ENCODE assay signal across 9 mouse cellular contexts in the genomic region with DNA sequence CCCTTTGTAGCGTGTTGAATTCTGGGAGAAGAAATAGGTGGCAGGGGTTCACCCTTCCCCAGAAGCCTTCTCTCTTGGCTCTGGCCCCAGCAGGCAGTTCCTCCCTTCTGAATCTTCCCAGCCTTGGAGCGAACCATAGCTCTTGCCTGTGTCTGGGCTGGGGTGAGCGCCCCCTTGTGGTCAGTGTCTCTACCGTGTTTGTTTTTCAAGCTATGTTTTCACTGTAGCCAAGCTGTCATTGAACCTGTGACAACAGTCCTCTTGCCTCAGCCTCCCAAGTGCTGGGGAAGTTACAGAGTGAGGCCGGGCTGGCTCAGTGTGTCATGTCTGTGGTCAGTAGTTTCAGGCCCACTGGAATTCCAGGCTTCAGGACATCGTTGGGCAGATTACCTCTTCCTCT. TPM values are rescaled to one million over a fixed set of nuclear protein-coding genes. Genes with fewer than 3 reads are reported as not detected.
DNase-seq lines count a peak whose midpoint lies in the region; ATAC-seq and TF ChIP-seq lines count a peak whose summit lies in the region.
"Had no signal": no experiment of that assay in that cellular context is flagged by ENCODE, and none has a peak within 500 bp of the region (broad histone marks: within the 10 kb centered on the region; RNA-seq: fewer than 3 reads in every experiment).

No protein-coding gene starts in this region.

- peaks cover 83% of the 10 kb centered on the region for H3K27me3 ChIP-seq in liver, embryonic 12.5 days (replicated peaks)
- H3K27me3 ChIP-seq in forebrain, embryonic 16.5 days (replicated peaks; ENCODE audit: control insufficient read depth, insufficient read depth, low read length) = peaks cover 11% of the 10 kb centered on the region; the same call in 1 of the 2 replicates
- peaks cover 19% of the 10 kb centered on the region for H3K27me3 ChIP-seq in intestine, embryonic 15.5 days (replicated peaks)
- peaks cover 10% of the 10 kb centered on the region for H3K27me3 ChIP-seq in limb, embryonic 14.5 days (ENCODE audit: control insufficient read depth, insufficient read depth, low read length)

- H3K36me3 ChIP-seq in liver, embryonic 12.5 days = no peaks in the 10 kb centered on the region
- H3K36me3 ChIP-seq in forebrain, embryonic 16.5 days (ENCODE audit: control insufficient read depth, insufficient read depth) = no peaks in the 10 kb centered on the region
- no peaks in the 10 kb centered on the region for H3K36me3 ChIP-seq in intestine, embryonic 15.5 days
- no peaks in the 10 kb centered on the region for H3K36me3 ChIP-seq in limb, embryonic 14.5 days (ENCODE audit: control insufficient read depth, insufficient read depth, low read length)
- H3K36me3 ChIP-seq: embryonic facial prominence, embryonic 15.5 days had no signal

- no peak for TF ChIP-seq POLR2A in limb, embryonic 14.5 days (IDR thresholded peaks at IDR 0.05; ENCODE audit: borderline replicate concordance, extremely low read depth, insufficient read depth, insufficient read length)

- H3K4me2 ChIP-seq in liver, embryonic 12.5 days = no peak overlapping the region
- H3K4me2 ChIP-seq in forebrain, embryonic 16.5 days (ENCODE audit: low read length) = no peak overlapping the region
- no peak overlapping the region for H3K4me2 ChIP-seq in intestine, embryonic 15.5 days (replicated peaks)
- no peak overlapping the region for H3K4me2 ChIP-seq in limb, embryonic 14.5 days (replicated peaks; ENCODE audit: low read depth, low read length, severe bottlenecking)
- H3K4me2 ChIP-seq: embryonic facial prominence, embryonic 15.5 days had no signal

- H3K4me1 ChIP-seq in liver, embryonic 12.5 days = no peaks in the 10 kb centered on the region
- peaks cover 17% of the 10 kb centered on the region for H3K4me1 ChIP-seq in forebrain, embryonic 16.5 days (replicated peaks; ENCODE audit: control insufficient read depth, insufficient read depth, low read length)
- peaks cover 10% of the 10 kb centered on the region for H3K4me1 ChIP-seq in intestine, embryonic 15.5 days (replicated peaks)
- peaks cover 14% of the 10 kb centered on the region for H3K4me1 ChIP-seq in limb, embryonic 14.5 days (ENCODE audit: control insufficient read depth, insufficient read depth, low read length)

- WGBS in liver, embryonic 12.5 days (ENCODE audit: insufficient replicate concordance) = 13% methylated on average over 6 of the region's 6 CpGs
- 33% methylated on average over 6 of the region's 6 CpGs for WGBS in forebrain, embryonic 16.5 days
- 41% methylated on average over 6 of the region's 6 CpGs for WGBS in intestine, embryonic 15.5 days
- 37% methylated on average over 6 of the region's 6 CpGs for WGBS in limb, embryonic 14.5 days

- no peaks in the 10 kb centered on the region for H3K9me3 ChIP-seq in liver, embryonic 12.5 days (replicated peaks)
- no peaks in the 10 kb centered on the region for H3K9me3 ChIP-seq in forebrain, embryonic 16.5 days (ENCODE audit: control insufficient read depth, low read length)
- no peaks in the 10 kb centered on the region for H3K9me3 ChIP-seq in intestine, embryonic 15.5 days
- H3K9me3 ChIP-seq in limb, embryonic 14.5 days (ENCODE audit: control insufficient read depth, low read length) = no peaks in the 10 kb centered on the region
- H3K9me3 ChIP-seq: embryonic facial prominence, embryonic 15.5 days had no signal

- peak; percentile 77 for DNase-seq in liver
- peak; percentile 6 for DNase-seq in c-Kit-negative CD71-positive TER-119-positive erythroid progenitor cells, embryonic 14.5 days (ENCODE audit: low read depth, low spot score)
- DNase-seq in limb, embryonic 14.5 days (ENCODE audit: low spot score) = peak; percentile 57
- peak; percentile 62 for DNase-seq in ovary, postnatal 10 days (ENCODE audit: low spot score)
- peak; percentile 90 for DNase-seq in thymus, postnatal 14 days

- no peak overlapping the region for H3K27ac ChIP-seq in liver, embryonic 12.5 days
- H3K27ac ChIP-seq in forebrain, embryonic 16.5 days (ENCODE audit: low read length) = no peak overlapping the region
- no peak overlapping the region for H3K27ac ChIP-seq in intestine, embryonic 15.5 days
- H3K27ac ChIP-seq in limb, embryonic 14.5 days (replicated peaks; ENCODE audit: low read depth, low read length) = no peak overlapping the region
- H3K27ac ChIP-seq: embryonic facial prominence, embryonic 15.5 days had no signal

- ATAC-seq in liver, embryonic 12.5 days = no peak
- 0 out of 2 replicates have a peak, but pooled peaks have one; percentile 31 for ATAC-seq in forebrain, embryonic 16.5 days
- 0 out of 2 replicates have a peak, but pooled peaks have one; percentile 15 for ATAC-seq in intestine, embryonic 15.5 days
- 0 out of 2 replicates have a peak, but pooled peaks have one; percentile 19 for ATAC-seq in limb, embryonic 14.5 days (ENCODE audit: low FRiP score, low read depth)

- no peak overlapping the region for H3K4me3 ChIP-seq in liver, embryonic 12.5 days
- no peak overlapping the region for H3K4me3 ChIP-seq in forebrain, embryonic 16.5 days (replicated peaks; ENCODE audit: low read length)
- no peak overlapping the region for H3K4me3 ChIP-seq in intestine, embryonic 15.5 days (replicated peaks)
- no peak overlapping the region for H3K4me3 ChIP-seq in limb, embryonic 14.5 days (replicated peaks; ENCODE audit: low read length)
- H3K4me3 ChIP-seq: embryonic facial prominence, embryonic 15.5 days had no signal

- no peak overlapping the region for H3K9ac ChIP-seq in liver, embryonic 12.5 days
- H3K9ac ChIP-seq in forebrain, embryonic 16.5 days (replicated peaks; ENCODE audit: low read depth, low read length) = no peak overlapping the region
- no peak overlapping the region for H3K9ac ChIP-seq in intestine, embryonic 15.5 days
- H3K9ac ChIP-seq in limb, embryonic 14.5 days (ENCODE audit: low read depth, low read length, severe bottlenecking) = no peak overlapping the region
- H3K9ac ChIP-seq: embryonic facial prominence, embryonic 15.5 days had no signal

RNA-seq across cellular contexts. Expression of gene Gm45623, which starts 4.9 kb away (rescaled TPM):
- polyA plus RNA-seq in liver, embryonic 12.5 days (2016; fragmentation: Nextera tagmentation; extraction: Ambion mirVana) = not detected in 2 replicates
- 0.99 and 1.1 TPM in 2 replicates for polyA plus RNA-seq in forebrain, embryonic 16.5 days (2015; fragmentation: Nextera tagmentation; extraction: Ambion mirVana)
- polyA plus RNA-seq in intestine, embryonic 15.5 days (2015; fragmentation: Nextera tagmentation; extraction: Ambion mirVana) = 0.50 and 1.00 TPM in 2 replicates
- 0.65 and 0.69 TPM in 2 replicates for polyA plus RNA-seq in limb, embryonic 14.5 days (2012; rRNA removed)
- 0.66 and 1.0 TPM in 2 replicates for polyA plus RNA-seq in limb, embryonic 14.5 days (2014; fragmentation: Nextera tagmentation; extraction: Ambion mirVana)

RNA-seq across cellular contexts. Expression of gene Smad5, which starts 55.7 kb away (rescaled TPM):
- polyA plus RNA-seq in liver, embryonic 12.5 days (2016; fragmentation: Nextera tagmentation; extraction: Ambion mirVana) = 7.3 TPM in 2 replicates
- 32.9 and 37.6 TPM in 2 replicates for polyA plus RNA-seq in forebrain, embryonic 16.5 days (2015; fragmentation: Nextera tagmentation; extraction: Ambion mirVana)
- polyA plus RNA-seq in intestine, embryonic 15.5 days (2015; fragmentation: Nextera tagmentation; extraction: Ambion mirVana) = 19.3 and 19.5 TPM in 2 replicates
- polyA plus RNA-seq in limb, embryonic 14.5 days (2012; rRNA removed) = 58.5 and 78.3 TPM in 2 replicates
- polyA plus RNA-seq in limb, embryonic 14.5 days (2014; fragmentation: Nextera tagmentation; extraction: Ambion mirVana) = 48.2 and 57.2 TPM in 2 replicates

Comparison
In these comparisons a context has a peak if more than half of its experiments do, and no peak if none do; other contexts are left out.
1. DNase-seq: peak in every context shown above with its lines; median percentile 90 in thymus, postnatal 14 days; 77 in liver; 62 in ovary, postnatal 10 days; 57 in limb, embryonic 14.5 days; 6 in c-Kit-negative CD71-positive TER-119-positive erythroid progenitor cells, embryonic 14.5 days.